Mouse (Mus musculus) small intestine, adult 2 months (tissue): ENCODE data around the gene Spata21.

Experiments
- CTCF ChIP-seq: fragments of 200-500 bp; IDR thresholded peaks from 2 replicates; pipeline ENCODE4 v1.5.1; 2012; ENCODE audit warnings: low read depth, mild to moderate bottlenecking, control low read depth, inconsistent platforms, low read length, moderate library complexity, mixed read lengths; ENCODE audit not compliant: insufficient replicate concordance, insufficient read length; ENCODE audit errors: extremely low read depth
- POLR2A ChIP-seq: fragments of 200-500 bp; IDR thresholded peaks from 2 replicates; pipeline ENCODE4 v1.6.1; 2012; ENCODE audit warnings: low read depth, mild to moderate bottlenecking, control low read depth, inconsistent platforms, low read length, moderate library complexity

GRCm38 (mm10) chr4:141122663-141123062 lies 34.5 kb downstream of the Spata21 start:
- no peak for TF ChIP-seq CTCF
- TF ChIP-seq POLR2A: no peak
